Mouse (Mus musculus): ENCODE results near the gene Nfrkb. TPM values are rescaled to one million over a fixed set of nuclear protein-coding genes. Genes with fewer than 3 reads are reported as not detected.

Nfrkb gene
- polyA plus RNA-seq, 1 experiment from 2014 or later = 20.5 TPM

GRCm38 (mm10) chr9:31384786-31385499 is 1.0 kb upstream of the Nfrkb start:
- H3K27ac ChIP-seq = no peak overlapping the region
- no peaks in the 10 kb centered on the region for H3K27me3 ChIP-seq
- H3K4me1 ChIP-seq = peaks cover 13% of the 10 kb centered on the region
- peak overlapping the region; percentile 55; the same call in 1 of the 2 replicates for H3K4me2 ChIP-seq
- ATAC-seq (ENCODE audit: insufficient number of reproducible peaks, low FRiP score, low TSS enrichment, low read depth) = no peak
- H3K4me3 ChIP-seq = peak overlapping the region; percentile 74; the same call in 1 of the 2 replicates
- no peaks in the 10 kb centered on the region for H3K9me3 ChIP-seq
- H3K36me3 ChIP-seq = peaks cover 4% of the 10 kb centered on the region; the same call in 1 of the 2 replicates
- WGBS = 80% methylated on average over 17 of the region's 17 CpGs
- no peak overlapping the region for H3K9ac ChIP-seq

- Histone ChIP-seq H3K9me3 (no peaks in the 10 kb centered on the region), H3K4me1 (peaks cover 13% of the 10 kb centered on the region), H3K9ac (no peak overlapping the region), H3K4me3 (peak overlapping the region; percentile 74), H3K27ac (peak overlapping the region; percentile 43; the same call in 1 of the 2 replicates), H3K36me3 (peaks cover 9% of the 10 kb centered on the region), H3K4me2 (peak overlapping the region; percentile 55), H3K27me3 (no peaks in the 10 kb centered on the region)
- peak; percentile 9; the same call in 1 of the 2 replicates for ATAC-seq (ENCODE audit: insufficient number of reproducible peaks, low FRiP score, low TSS enrichment, low read depth)
- WGBS = 21% methylated on average over 4 of the region's 4 CpGs
These were observed 507 bp upstream of the Nfrkb start for GRCm38 (mm10) chr9:31385500-31385869.

GRCm38 (mm10) chr9:31386368-31387180 is 582 bp downstream of the Nfrkb start:
- no peaks in the 10 kb centered on the region for H3K27me3 ChIP-seq
- H3K9ac ChIP-seq = peak overlapping the region; percentile 85
- 9% methylated on average over 43 of the region's 44 CpGs for WGBS
- H3K4me3 ChIP-seq = peak overlapping the region; percentile 74
- peaks cover 19% of the 10 kb centered on the region for H3K36me3 ChIP-seq
- no peaks in the 10 kb centered on the region for H3K9me3 ChIP-seq
- ATAC-seq (ENCODE audit: insufficient number of reproducible peaks, low FRiP score, low TSS enrichment, low read depth) = peak; percentile 64
- H3K4me2 ChIP-seq = peak overlapping the region; percentile 55
- H3K27ac ChIP-seq = peak overlapping the region; percentile 22
- H3K4me1 ChIP-seq = peaks cover 13% of the 10 kb centered on the region

GRCm38 (mm10) chr9:31387206-31387605 is 1.2 kb downstream of the Nfrkb start:
- H3K9ac ChIP-seq = no peak overlapping the region
- peaks cover 26% of the 10 kb centered on the region for H3K36me3 ChIP-seq
- H3K4me1 ChIP-seq = peaks cover 13% of the 10 kb centered on the region
- peak overlapping the region; percentile 55 for H3K4me2 ChIP-seq
- peak overlapping the region; percentile 74 for H3K4me3 ChIP-seq
- WGBS = 90% methylated on average over 5 of the region's 5 CpGs
- no peak for ATAC-seq (ENCODE audit: insufficient number of reproducible peaks, low FRiP score, low TSS enrichment, low read depth)
- no peak overlapping the region for H3K27ac ChIP-seq
- H3K27me3 ChIP-seq = no peaks in the 10 kb centered on the region
- no peaks in the 10 kb centered on the region for H3K9me3 ChIP-seq

- Histone ChIP-seq H3K4me3 (no peak overlapping the region), H3K27me3 (no peaks in the 10 kb centered on the region), H3K36me3 (peaks cover 94% of the 10 kb centered on the region), H3K4me2 (no peak overlapping the region), H3K4me1 (peaks cover 4% of the 10 kb centered on the region; the same call in 1 of the 2 replicates), H3K9me3 (no peaks in the 10 kb centered on the region), H3K9ac (no peak overlapping the region), H3K27ac (no peak overlapping the region)
- no peak for ATAC-seq (ENCODE audit: insufficient number of reproducible peaks, low FRiP score, low TSS enrichment, low read depth)
- 53% methylated on average over 4 of the region's 4 CpGs for WGBS
These were observed 14.4 kb downstream of the Nfrkb start for GRCm38 (mm10) chr9:31400441-31400840.

- Histone ChIP-seq H3K4me2 (no peak overlapping the region), H3K4me3 (no peak overlapping the region), H3K27ac (no peak overlapping the region), H3K27me3 (no peaks in the 10 kb centered on the region), H3K36me3 (peaks cover 86% of the 10 kb centered on the region), H3K9me3 (no peaks in the 10 kb centered on the region), H3K9ac (no peak overlapping the region), H3K4me1 (no peaks in the 10 kb centered on the region)
- no peak for ATAC-seq (ENCODE audit: insufficient number of reproducible peaks, low FRiP score, low TSS enrichment, low read depth)
- 85% methylated on average over 2 of the region's 2 CpGs for WGBS
These were observed 18.3 kb downstream of the Nfrkb start for GRCm38 (mm10) chr9:31404311-31404710.

GRCm38 (mm10) chr9:31405217-31405616 is 19.2 kb downstream of the Nfrkb start:
- Histone ChIP-seq H3K27ac (no peak overlapping the region), H3K9me3 (no peaks in the 10 kb centered on the region), H3K9ac (no peak overlapping the region), H3K4me2 (no peak overlapping the region), H3K27me3 (no peaks in the 10 kb centered on the region), H3K36me3 (peaks cover 88% of the 10 kb centered on the region), H3K4me3 (no peak overlapping the region), H3K4me1 (no peaks in the 10 kb centered on the region)
- ATAC-seq (ENCODE audit: insufficient number of reproducible peaks, low FRiP score, low TSS enrichment, low read depth) = no peak
- WGBS = 67% methylated on average over 6 of the region's 6 CpGs

- H3K27me3 ChIP-seq = no peaks in the 10 kb centered on the region
- 94% methylated on average over 4 of the region's 4 CpGs for WGBS
- no peak overlapping the region for H3K27ac ChIP-seq
- peaks cover 86% of the 10 kb centered on the region for H3K36me3 ChIP-seq
- no peak overlapping the region for H3K9ac ChIP-seq
- H3K4me2 ChIP-seq = no peak overlapping the region
- no peak overlapping the region for H3K4me3 ChIP-seq
- ATAC-seq (ENCODE audit: insufficient number of reproducible peaks, low FRiP score, low TSS enrichment, low read depth) = no peak
- H3K9me3 ChIP-seq = no peaks in the 10 kb centered on the region
- H3K4me1 ChIP-seq = no peaks in the 10 kb centered on the region
These were observed 26.2 kb downstream of the Nfrkb start for GRCm38 (mm10) chr9:31412165-31412564.

GRCm38 (mm10) chr9:31418821-31419220 is 32.8 kb downstream of the Nfrkb start:
- no peak overlapping the region for H3K4me3 ChIP-seq
- WGBS = 93% methylated on average over 1 of the region's 1 CpGs
- H3K9me3 ChIP-seq = no peaks in the 10 kb centered on the region
- ATAC-seq (ENCODE audit: insufficient number of reproducible peaks, low FRiP score, low TSS enrichment, low read depth) = no peak
- H3K4me1 ChIP-seq = no peaks in the 10 kb centered on the region
- no peak overlapping the region for H3K9ac ChIP-seq
- H3K27ac ChIP-seq = no peak overlapping the region
- no peak overlapping the region for H3K4me2 ChIP-seq
- peaks cover 74% of the 10 kb centered on the region for H3K36me3 ChIP-seq
- no peaks in the 10 kb centered on the region for H3K27me3 ChIP-seq

- Histone ChIP-seq H3K36me3 (peaks cover 49% of the 10 kb centered on the region), H3K4me1 (no peaks in the 10 kb centered on the region), H3K9ac (no peak overlapping the region), H3K4me2 (no peak overlapping the region), H3K27me3 (no peaks in the 10 kb centered on the region), H3K9me3 (no peaks in the 10 kb centered on the region), H3K27ac (no peak overlapping the region), H3K4me3 (no peak overlapping the region)
- ATAC-seq (ENCODE audit: insufficient number of reproducible peaks, low FRiP score, low TSS enrichment, low read depth) = no peak
- 84% methylated on average over 5 of the region's 5 CpGs for WGBS
These were observed 36.2 kb downstream of the Nfrkb start for GRCm38 (mm10) chr9:31422143-31422542.

- H3K9me3 ChIP-seq = no peaks in the 10 kb centered on the region
- 0 out of 2 replicates have a peak, but pooled peaks cover 2% of the 10 kb centered on the region for H3K36me3 ChIP-seq
- no peak overlapping the region for H3K4me2 ChIP-seq
- no peaks in the 10 kb centered on the region for H3K27me3 ChIP-seq
- no peak for ATAC-seq (ENCODE audit: insufficient number of reproducible peaks, low FRiP score, low TSS enrichment, low read depth)
- no peak overlapping the region for H3K9ac ChIP-seq
- no peaks in the 10 kb centered on the region for H3K4me1 ChIP-seq
- H3K27ac ChIP-seq = no peak overlapping the region
- 72% methylated on average over 7 of the region's 7 CpGs for WGBS
- H3K4me3 ChIP-seq = no peak overlapping the region
These were observed 43.0 kb downstream of the Nfrkb start for GRCm38 (mm10) chr9:31428971-31429370.

- WGBS = 66% methylated on average over 9 of the region's 9 CpGs
- H3K27ac ChIP-seq = no peak overlapping the region
These were observed 44.0 kb downstream of the Nfrkb start for GRCm38 (mm10) chr9:31430011-31430410.

More at GRCm38 (mm10) chr9:31430011-31430410, 44.0 kb downstream of the Nfrkb start:
- Histone ChIP-seq H3K9me3 (no peaks in the 10 kb centered on the region), H3K4me1 (no peaks in the 10 kb centered on the region), H3K9ac (no peak overlapping the region), H3K4me3 (no peak overlapping the region), H3K36me3 (0 out of 2 replicates have a peak, but pooled peaks cover 2% of the 10 kb centered on the region), H3K4me2 (no peak overlapping the region), H3K27me3 (no peaks in the 10 kb centered on the region)
- no peak for ATAC-seq (ENCODE audit: insufficient number of reproducible peaks, low FRiP score, low TSS enrichment, low read depth)
